Mouse (Mus musculus): Measurements from ENCODE around the gene Rfpl4. TPM values are rescaled to one million over a fixed set of nuclear protein-coding genes. Genes with fewer than 3 reads are reported as not detected.
A peak's percentile ranks its signal among the peaks of the same experiment; 100 is the strongest.

Rfpl4 gene
- total and polyA plus RNA-seq, 2 experiments from 2014 or later: not detected

DNA sequence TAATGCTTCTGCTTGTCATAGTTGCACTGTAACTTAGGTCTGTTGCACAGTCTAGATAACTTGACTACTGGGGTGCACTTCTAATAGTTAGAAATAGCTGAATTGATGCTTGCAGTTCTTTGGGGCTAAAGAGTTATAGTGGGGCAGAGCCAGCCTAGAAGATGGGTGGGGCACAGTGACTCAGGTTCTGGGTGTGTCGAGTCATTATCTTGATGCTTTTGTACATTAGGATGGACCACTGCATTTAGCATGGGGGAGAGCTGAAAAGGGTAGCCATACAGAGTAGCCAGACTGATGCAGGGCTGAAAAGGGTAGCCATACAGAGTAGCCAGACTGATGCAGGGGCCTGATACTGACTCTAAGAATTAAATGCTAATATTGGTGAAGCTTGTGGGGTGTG is 43.2 kb downstream of the Rfpl4 start:
- H3K9me3 ChIP-seq (replicated peaks; ENCODE audit: control insufficient read depth, low read length): no peaks in the 10 kb centered on the region
- H3K4me3 ChIP-seq (ENCODE audit: low read depth, low read length): no peak overlapping the region
- H3K27ac ChIP-seq (ENCODE audit: low read depth): no peak overlapping the region
- H3K9ac ChIP-seq (replicated peaks; ENCODE audit: low read depth, low read length): no peak overlapping the region
- H3K4me2 ChIP-seq (ENCODE audit: low read depth, low read length): no peak overlapping the region
- no peak for DNase-seq (ENCODE audit: low spot score)
- TF ChIP-seq EP300 (IDR thresholded peaks at IDR 0.05; ENCODE audit: low read depth) (no peak), CTCF (IDR thresholded peaks at IDR 0.05; ENCODE audit: low read depth) (no peak)
- H3K27me3 ChIP-seq (ENCODE audit: control insufficient read depth, insufficient read depth, low read length): no peaks in the 10 kb centered on the region
- peaks cover 97% of the 10 kb centered on the region for H3K36me3 ChIP-seq (replicated peaks; ENCODE audit: control insufficient read depth, insufficient read depth, low read length)
- ATAC-seq (ENCODE audit: insufficient read depth, low read depth): no peak
- WGBS: 55% methylated on average over 1 of the region's 1 CpGs
- H3K4me1 ChIP-seq (ENCODE audit: control insufficient read depth, insufficient read depth): no peaks in the 10 kb centered on the region

DNA sequence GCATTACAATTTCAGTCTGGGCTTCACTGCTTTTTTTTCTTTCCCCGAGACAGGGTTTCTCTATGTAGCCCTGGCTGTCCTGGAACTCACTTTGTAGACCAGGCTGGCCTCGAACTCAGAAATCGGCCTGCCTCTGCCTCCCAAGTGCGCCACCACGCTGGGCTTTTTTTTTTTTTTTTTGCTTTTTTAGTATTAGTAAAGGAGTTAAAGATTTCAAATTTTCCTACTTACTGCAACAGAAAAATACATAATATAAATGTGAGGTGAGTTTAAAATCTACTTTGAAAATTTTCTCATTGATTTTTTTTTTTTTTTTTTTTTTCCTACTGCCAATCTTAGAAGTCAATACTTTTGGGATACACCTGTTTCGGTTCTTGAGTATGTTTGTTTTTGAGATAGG is 51.9 kb downstream of the Rfpl4 start:
- 87% methylated on average over 6 of the region's 6 CpGs for WGBS
- Histone ChIP-seq H3K4me2 (ENCODE audit: low read depth, low read length) (no peak overlapping the region), H3K27me3 (ENCODE audit: control insufficient read depth, insufficient read depth, low read length) (no peaks in the 10 kb centered on the region), H3K27ac (ENCODE audit: low read depth) (no peak overlapping the region), H3K9ac (replicated peaks; ENCODE audit: low read depth, low read length) (no peak overlapping the region), H3K36me3 (replicated peaks; ENCODE audit: control insufficient read depth, insufficient read depth, low read length) (peaks cover 44% of the 10 kb centered on the region), H3K4me3 (ENCODE audit: low read depth, low read length) (no peak overlapping the region), H3K4me1 (ENCODE audit: control insufficient read depth, insufficient read depth) (peaks cover 21% of the 10 kb centered on the region), H3K9me3 (replicated peaks; ENCODE audit: control insufficient read depth, low read length) (no peaks in the 10 kb centered on the region)
- ATAC-seq (ENCODE audit: insufficient read depth, low read depth): no peak
- DNase-seq (ENCODE audit: low spot score): no peak
- TF ChIP-seq CTCF (IDR thresholded peaks at IDR 0.05; ENCODE audit: low read depth): no peak
- no peak for TF ChIP-seq EP300 (IDR thresholded peaks at IDR 0.05; ENCODE audit: low read depth)

DNA sequence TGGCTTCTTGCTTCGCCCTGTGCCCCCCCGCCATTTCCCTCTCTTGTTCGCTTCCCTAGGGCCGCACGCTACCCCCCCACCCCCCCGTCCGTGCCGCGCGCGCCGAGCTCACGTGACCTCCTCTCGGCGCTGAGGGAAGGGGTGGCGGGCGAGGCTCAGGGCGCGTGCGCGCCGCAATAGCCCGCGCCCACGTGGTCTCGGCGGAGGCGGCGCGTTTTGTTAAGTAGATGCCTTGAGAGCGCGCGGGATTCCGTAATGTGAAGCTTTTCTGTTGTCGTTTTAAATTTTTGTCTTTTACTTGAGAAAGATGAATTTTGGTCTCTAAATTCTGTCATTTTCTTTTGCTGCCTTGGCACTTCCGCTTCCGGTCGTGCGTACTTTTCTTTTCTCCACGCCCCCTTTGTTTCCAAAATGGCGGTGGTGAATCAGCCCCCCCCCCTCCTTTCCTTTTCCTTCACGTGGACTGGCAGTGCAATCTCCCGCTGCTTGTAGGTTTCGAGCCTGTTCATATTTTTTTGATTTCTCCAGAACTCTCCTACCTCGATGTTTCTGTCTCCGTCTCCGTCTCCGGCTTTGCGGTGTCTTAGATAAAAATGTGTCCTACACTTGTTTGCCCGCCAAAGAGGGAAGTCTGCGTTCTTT is 54.3 kb downstream of the Rfpl4 start:
- no peaks in the 10 kb centered on the region for H3K9me3 ChIP-seq (replicated peaks; ENCODE audit: control insufficient read depth, low read length)
- peak; percentile 80 for DNase-seq (ENCODE audit: low spot score)
- peak; percentile 47 for ATAC-seq (ENCODE audit: insufficient read depth, low read depth)
- WGBS: under 1% methylated on average over 43 of the region's 51 CpGs
- H3K36me3 ChIP-seq (replicated peaks; ENCODE audit: control insufficient read depth, insufficient read depth, low read length): peaks cover 20% of the 10 kb centered on the region
- TF ChIP-seq CTCF (IDR thresholded peaks at IDR 0.05; ENCODE audit: low read depth) (no peak), EP300 (IDR thresholded peaks at IDR 0.05; ENCODE audit: low read depth) (peak; percentile 53; the same call in 1 of the 2 replicates)
- H3K9ac ChIP-seq (replicated peaks; ENCODE audit: low read depth, low read length): peak overlapping the region; percentile 89
- H3K27me3 ChIP-seq (ENCODE audit: control insufficient read depth, insufficient read depth, low read length): peaks cover 10% of the 10 kb centered on the region
- peak overlapping the region; percentile 69 for H3K4me3 ChIP-seq (ENCODE audit: low read depth, low read length)
- peaks cover 21% of the 10 kb centered on the region for H3K4me1 ChIP-seq (ENCODE audit: control insufficient read depth, insufficient read depth)
- H3K4me2 ChIP-seq (ENCODE audit: low read depth, low read length): peak overlapping the region; percentile 99
- H3K27ac ChIP-seq (ENCODE audit: low read depth): peak overlapping the region; percentile 100

DNA sequence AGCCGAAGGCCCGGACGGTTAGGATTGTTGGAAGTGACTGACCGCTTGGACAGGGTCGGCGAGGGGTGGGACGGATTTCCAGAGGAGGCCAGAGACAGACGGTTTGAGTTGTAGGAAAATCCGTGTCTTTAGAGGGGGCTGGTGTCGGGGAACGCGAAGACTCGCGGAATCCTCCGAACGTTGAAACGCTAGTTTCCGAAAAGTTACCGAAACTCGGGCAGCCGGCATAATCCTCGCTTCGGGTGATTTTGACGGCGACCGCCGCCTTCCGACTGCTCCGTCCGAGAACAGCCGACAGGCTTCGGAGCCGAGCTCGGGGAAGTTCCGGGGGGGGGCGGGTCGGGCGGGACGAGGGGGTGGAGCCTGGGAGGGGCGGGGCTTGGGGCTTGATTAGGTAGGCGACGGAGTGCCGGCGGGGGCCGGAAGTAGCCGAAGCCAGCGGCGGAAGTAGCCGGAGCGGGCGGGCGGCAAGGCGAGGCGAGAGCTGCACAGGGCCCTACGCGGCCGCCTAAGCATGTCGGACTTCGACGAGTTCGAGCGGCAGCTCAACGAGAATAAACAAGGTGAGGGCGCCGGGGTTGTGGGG is 54.9 kb downstream of the Rfpl4 start, which contains the start of gene U2af2:
Gene U2af2, plus strand, starts transcription at position 370 of the 586 bp plus-strand sequence.
- Histone ChIP-seq H3K9me3 (replicated peaks; ENCODE audit: control insufficient read depth, low read length) (no peaks in the 10 kb centered on the region), H3K27ac (ENCODE audit: low read depth) (peak within 1 kb of the TSS; percentile 100), H3K36me3 (replicated peaks; ENCODE audit: control insufficient read depth, insufficient read depth, low read length) (peaks cover 15% of the 10 kb centered on the region), H3K27me3 (ENCODE audit: control insufficient read depth, insufficient read depth, low read length) (peaks cover 16% of the 10 kb centered on the region), H3K4me3 (ENCODE audit: low read depth, low read length) (peak within 1 kb of the TSS; percentile 69), H3K4me2 (ENCODE audit: low read depth, low read length) (peak within 1 kb of the TSS; percentile 99), H3K9ac (replicated peaks; ENCODE audit: low read depth, low read length) (peak within 1 kb of the TSS; percentile 89), H3K4me1 (ENCODE audit: control insufficient read depth, insufficient read depth) (peaks cover 21% of the 10 kb centered on the region)
- WGBS: 2% methylated on average over 49 of the region's 65 CpGs
- TF ChIP-seq EP300 (IDR thresholded peaks at IDR 0.05; ENCODE audit: low read depth) (no peak), CTCF (IDR thresholded peaks at IDR 0.05; ENCODE audit: low read depth) (no peak)
- ATAC-seq (ENCODE audit: insufficient read depth, low read depth): peak; percentile 80
- DNase-seq (ENCODE audit: low spot score): peak; percentile 91

DNA sequence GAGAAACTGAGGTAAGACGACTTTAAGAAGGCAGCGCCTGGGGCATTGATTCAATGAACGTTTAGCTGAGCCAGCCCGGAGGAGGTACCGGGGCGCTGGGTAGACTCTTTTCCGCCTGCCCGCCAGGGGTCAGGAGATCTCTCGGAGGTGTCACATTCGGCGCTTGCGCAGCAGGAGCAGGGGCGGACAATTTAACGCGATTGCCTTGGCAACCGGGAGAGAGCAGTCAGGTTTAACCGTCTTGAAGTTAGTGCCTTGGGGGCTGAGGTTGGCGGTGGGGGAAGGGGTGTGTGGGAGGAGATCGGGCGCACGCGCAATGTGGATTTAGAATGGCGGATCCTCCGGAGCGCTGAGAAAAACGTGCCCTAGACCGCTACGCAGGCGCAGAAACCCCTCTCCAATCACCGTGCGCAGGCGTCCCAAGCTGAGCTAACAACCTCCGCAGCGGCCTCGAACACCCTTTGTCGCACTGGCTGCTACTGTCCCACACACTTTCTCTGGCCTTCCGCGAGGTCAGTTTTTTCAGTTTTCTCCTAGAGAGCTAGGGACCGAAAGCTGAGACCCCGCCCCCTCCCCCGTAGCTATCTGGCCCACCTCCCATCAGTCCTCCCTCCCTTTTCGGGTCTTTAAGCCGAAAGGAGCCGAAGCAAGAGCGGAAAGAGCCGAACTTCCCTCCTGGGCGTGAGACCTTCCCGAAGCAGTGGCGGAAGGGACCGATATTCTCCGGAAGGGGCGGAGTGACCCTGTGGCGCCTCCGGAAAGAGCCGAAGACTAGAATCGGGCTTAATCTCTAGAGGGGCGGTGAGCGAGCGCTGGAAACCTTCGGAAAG is 55.6 kb downstream of the Rfpl4 start:
- under 1% methylated on average over 60 of the region's 60 CpGs for WGBS
- TF ChIP-seq CTCF (IDR thresholded peaks at IDR 0.05; ENCODE audit: low read depth) (peak; percentile 60), EP300 (IDR thresholded peaks at IDR 0.05; ENCODE audit: low read depth) (no peak)

More for the DNA sequence above, 55.6 kb downstream of the Rfpl4 start:
- Histone ChIP-seq H3K4me2 (ENCODE audit: low read depth, low read length) (peak overlapping the region; percentile 99), H3K9ac (replicated peaks; ENCODE audit: low read depth, low read length) (peak overlapping the region; percentile 89), H3K4me3 (ENCODE audit: low read depth, low read length) (peak overlapping the region; percentile 69), H3K27me3 (ENCODE audit: control insufficient read depth, insufficient read depth, low read length) (peaks cover 23% of the 10 kb centered on the region), H3K27ac (ENCODE audit: low read depth) (peak overlapping the region; percentile 100), H3K36me3 (replicated peaks; ENCODE audit: control insufficient read depth, insufficient read depth, low read length) (peaks cover 8% of the 10 kb centered on the region), H3K9me3 (replicated peaks; ENCODE audit: control insufficient read depth, low read length) (no peaks in the 10 kb centered on the region), H3K4me1 (ENCODE audit: control insufficient read depth, insufficient read depth) (peaks cover 21% of the 10 kb centered on the region)
- DNase-seq (ENCODE audit: low spot score): peak; percentile 98
- ATAC-seq (ENCODE audit: insufficient read depth, low read depth): peak; percentile 89

Data from heart, postnatal 0 days (tissue).